Mouse (Mus musculus) heart, postnatal 36 days (tissue): ENCODE measurements around the gene Sh3bp5l. TPM values are rescaled to one million over a fixed set of nuclear protein-coding genes. Genes with fewer than 3 reads are reported as not detected.
A peak's percentile ranks its signal among the peaks of the same experiment; 100 is the strongest.
"Not testable (repeated sequence)": the region's sequence is repeated elsewhere in the genome, so short reads cannot be mapped to it uniquely, and the experiment has no call there.

Experiments
- DNase-seq, 2 experiments: peaks; one replicate each; pipeline ENCODE4 v3.0.0; 2021 to 2022
- intact Hi-C: fragments of 180-260 bp; cut with DNase I; formaldehyde crosslinking; loops from one replicate; pipeline ENCODE4 v1.15.1; 2025
- total RNA-seq, 2 experiments: library from RNA; stranded (reverse); gene quantifications; 2 replicates each; pipeline ENCODE4 v1.2.3; 2021

Gene Sh3bp5l
- 10 to 100 TPM; 34.5 to 35.5 TPM for total RNA-seq

DNA sequence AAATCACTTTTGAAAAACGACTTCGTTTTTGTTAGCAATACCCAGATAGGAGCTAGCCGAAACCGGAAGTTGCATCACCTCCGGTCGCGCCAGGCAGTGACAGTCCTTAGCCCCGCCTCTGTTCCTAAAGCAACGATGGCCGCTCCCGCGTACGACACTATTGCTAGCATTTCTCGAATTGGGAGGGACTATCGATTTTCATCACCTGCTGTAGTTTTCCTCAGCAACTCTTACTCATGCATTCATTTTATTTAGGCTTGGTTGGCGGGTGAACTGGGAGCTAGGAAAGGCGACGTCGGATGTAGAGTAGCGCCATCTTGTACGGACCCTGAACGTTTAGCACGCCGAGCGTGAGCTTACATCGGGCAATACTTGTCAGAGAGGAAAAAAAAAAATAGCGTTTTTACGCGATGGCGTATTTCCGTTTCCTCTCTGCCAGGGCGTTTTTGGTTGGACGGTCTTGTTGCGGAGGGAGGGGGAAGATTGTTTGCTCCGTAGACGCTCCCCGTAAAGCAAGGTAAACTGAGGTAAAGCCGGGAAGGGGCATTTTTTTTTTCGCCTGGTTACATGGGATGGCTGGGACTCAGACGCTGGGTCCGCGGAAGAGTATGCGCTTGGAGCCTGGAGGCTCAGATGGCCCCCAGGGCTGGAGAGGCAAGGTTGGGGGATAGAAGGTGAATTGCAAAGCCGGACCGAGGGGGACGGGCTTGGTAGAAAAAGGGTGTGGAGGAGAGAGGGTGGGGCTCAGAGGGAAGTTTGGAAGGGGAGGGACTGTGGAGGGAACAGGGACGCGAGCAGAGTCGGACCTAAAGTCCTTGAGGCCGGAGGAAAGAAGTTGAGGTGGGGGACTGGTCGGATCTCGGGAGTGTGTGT lies at the start of gene Sh3bp5l, which contains the start of gene Zfp672:
Gene Sh3bp5l, plus strand, starts transcription at position 449 of the 873 bp plus-strand sequence.
Gene Zfp672, minus strand, starts transcription at position 64 of the 873 bp plus-strand sequence.
- intact Hi-C loops: no loop called here
- peak; percentile 89 to 93 for DNase-seq

DNA sequence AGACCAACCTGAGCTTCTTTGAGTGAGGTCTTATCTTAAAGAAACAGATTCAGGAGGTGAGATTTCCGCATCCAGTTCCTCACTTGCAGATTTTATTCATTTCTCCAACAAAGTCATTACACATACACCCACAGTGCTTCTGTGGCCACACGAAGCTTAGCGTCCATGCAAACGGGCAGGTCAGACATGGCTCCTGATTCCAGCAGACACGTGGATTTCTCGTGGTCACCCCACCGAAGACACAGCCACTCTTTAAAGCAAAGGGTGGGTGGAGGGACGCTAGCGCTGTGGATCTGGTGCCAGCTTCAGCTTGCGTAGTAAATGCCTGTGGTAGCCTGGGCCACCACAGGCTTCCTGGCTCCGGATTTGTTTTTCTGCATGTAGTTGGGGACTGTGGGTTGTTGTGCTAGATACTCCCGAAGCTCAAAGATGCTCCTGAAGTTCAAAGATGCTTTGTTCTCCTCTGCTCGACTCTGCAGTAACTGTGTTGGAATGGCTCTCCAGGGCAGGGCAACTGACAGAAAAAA lies 48.5 kb upstream of the Sh3bp5l start:
- intact Hi-C loops: no loop called here
- no peak for DNase-seq

DNA sequence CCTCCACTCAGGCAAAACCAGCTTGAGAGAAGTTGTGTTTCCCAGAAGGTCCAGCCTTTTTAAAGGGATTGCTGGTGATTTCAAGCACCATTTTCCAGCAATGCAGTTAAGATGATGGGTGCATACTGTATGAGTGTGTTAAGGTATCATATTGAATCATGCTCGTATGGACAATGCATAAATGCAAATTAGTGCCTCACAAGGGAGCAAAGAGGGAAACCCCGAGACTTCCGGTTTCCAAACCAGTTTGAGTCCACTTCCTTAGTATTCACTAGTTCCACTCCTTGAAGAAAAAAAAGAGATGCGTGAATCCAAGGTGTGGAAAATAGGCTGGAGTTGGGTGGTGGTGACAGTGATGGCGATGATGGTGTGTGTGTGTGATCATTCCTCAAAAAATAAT lies 48.0 kb upstream of the Sh3bp5l start:
- intact Hi-C loops: no loop called here
- DNase-seq: no peak

DNA sequence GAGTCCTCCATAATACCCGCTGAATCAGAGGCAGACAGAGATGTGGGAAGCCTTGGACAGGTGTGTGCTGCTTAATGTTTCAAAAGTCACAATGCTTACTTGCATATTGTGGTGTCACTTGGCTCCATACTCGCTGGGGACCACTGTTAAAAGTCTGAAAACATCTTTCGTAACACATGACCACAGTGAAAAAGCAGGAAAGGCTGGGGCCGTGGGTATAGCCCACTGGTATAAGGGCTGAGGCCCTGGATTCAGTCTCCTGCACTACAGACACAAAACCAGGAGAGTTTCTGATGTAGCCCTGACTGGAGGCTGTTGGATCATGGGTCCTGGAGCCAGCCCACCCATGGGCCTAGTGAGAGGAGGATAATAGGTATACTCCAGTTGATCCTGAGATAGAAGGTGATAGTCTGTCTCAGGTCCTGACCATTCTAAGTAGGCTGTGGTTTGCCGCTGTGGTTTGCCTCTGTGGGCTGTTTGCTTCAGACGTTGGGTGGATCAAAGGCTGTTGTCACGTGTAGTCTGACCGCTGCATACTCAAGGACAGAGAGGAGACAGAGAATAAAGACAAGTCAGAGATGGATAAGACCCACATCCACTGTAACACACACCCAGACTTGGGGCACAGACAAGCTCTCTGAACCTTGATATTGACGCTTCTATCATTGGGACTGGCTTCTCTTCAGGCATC lies 40.4 kb upstream of the Sh3bp5l start:
- no peak for DNase-seq
- intact Hi-C loops: no loop called here

DNA sequence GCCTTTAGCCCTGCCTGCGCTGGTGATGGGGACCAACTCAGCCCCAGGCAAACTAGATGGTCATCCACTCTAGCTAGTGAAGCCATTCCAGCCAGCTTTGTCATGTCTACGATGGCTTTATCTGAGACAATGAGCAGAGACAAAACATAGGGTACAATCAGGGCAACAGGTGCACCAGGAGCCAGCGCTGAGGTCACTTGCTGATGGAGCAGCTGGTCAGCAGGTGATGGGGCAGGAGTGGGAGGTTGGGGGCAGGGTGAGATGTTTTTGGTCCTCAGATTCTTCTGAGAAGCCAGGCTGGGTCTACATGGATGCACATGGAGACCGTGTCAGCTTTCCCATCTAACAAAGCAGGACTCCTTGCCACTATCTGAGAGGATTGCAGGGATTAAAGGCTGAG lies 39.7 kb upstream of the Sh3bp5l start:
- intact Hi-C loops: no loop called here
- DNase-seq: no peak

DNA sequence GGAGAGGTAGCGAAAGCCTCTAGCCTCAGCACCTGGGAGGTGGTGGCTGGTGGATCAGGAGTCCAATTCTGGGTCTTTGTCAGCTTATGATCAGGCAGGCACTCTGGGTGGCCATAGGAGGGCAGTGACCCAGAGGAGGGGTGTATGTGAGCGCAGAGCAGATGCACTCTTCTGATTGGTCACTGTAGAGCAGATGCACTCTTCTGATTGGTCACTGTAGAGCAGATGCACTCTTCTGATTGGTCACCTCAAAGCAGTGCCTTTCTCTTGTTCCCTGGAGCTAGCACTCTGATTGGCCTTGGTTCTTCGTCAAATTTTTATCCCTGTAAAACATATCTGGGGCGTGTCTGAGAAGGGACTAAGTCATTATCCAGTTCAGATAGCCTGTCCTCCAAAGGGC lies 37.7 kb upstream of the Sh3bp5l start:
- intact Hi-C loops: no loop called here
- no peak for DNase-seq

DNA sequence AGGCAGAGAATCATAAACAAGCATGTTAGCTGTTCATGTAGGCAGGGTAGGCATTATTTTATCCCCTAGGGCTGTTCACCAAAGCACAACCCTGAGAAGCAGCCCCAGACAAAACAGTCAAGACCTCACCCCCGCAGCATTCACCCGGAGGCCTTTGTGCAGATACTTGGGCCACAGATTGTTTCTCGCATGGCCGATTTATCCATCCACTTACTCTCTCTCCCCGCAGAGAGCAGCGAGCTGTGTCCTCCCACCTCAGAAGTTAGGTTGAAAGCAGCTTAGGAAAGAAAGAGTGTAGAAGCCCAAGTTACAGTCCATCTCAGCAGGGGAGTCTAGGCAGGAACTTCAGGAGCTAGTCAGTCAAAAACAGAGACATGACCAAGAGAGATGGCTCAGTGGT lies 33.1 kb upstream of the Sh3bp5l start:
- intact Hi-C loops: no loop called here
- DNase-seq: no peak

DNA sequence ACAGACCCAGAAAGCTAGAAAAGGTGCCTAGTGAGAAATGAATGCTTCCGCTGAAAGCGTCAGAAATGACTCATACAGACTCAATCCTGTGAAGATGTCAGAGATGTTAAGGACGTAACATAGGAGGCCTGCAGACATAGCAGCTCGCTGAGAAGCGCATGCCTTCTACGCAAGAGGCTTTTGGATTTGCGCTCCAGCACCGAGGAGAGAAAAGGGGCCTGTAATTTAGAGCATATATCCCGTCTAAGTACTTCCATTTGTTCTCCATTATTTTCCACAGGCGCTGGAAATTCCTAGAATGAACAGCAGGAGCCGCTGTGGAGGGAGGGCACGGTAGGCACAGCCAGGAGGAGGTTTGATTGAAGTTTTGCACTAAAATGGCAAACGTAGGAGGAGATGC lies 29.5 kb upstream of the Sh3bp5l start:
- peak; percentile 75 to 78 for DNase-seq
- intact Hi-C loops: loop anchor here (2.0 to 5.0 kb wide), 4 partner anchors 64 to 336 kb away; partner anchors contain the start of gene Mrpl22

DNA sequence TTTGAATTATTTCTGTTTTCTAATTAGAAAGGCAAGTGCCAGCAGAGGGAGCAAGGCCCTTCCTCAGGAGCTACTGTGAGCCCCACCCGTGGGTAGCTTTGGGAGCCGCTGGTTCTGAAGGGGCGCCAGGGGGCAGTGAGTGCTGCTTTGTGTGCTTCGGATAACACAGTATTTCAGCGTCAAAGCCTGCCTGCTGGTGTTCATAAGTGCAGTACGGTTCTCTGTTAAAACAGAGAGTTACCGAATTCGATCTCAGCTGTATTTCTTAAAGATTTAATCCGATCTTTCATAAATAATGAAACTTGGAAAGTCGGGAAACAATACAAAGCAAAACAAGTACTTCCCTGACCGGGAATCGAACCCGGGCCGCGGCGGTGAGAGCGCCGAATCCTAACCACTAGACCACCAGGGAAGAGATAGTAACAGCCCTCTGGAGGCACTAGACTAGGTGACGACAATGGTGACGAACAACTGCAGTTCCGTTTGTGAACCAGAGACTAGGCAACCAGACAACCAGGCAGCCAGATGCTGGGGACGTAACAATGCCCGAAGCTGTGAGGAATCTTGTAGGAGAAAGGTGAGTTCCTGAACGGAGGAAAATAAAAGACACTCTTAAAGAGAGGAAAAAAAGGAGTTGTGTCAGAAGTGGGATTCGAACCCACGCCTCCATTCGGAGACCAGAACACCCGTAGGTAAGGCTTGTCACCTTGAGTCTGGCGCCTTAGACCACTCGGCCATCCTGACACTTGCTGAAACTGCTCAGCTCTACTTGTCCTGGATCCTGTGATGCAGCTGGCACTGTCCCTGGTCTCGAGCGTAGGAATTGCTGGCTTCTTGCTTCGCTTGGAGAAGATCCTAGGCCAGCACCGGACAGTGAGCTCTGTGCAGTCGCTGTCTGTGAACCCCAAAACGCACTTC lies 28.4 kb upstream of the Sh3bp5l start:
- intact Hi-C loops: loop anchor here (1.0 to 5.0 kb wide), 5 partner anchors 20 to 335 kb away; partner anchors contain the start of gene Mrpl22
- peak; percentile 99 for DNase-seq

DNA sequence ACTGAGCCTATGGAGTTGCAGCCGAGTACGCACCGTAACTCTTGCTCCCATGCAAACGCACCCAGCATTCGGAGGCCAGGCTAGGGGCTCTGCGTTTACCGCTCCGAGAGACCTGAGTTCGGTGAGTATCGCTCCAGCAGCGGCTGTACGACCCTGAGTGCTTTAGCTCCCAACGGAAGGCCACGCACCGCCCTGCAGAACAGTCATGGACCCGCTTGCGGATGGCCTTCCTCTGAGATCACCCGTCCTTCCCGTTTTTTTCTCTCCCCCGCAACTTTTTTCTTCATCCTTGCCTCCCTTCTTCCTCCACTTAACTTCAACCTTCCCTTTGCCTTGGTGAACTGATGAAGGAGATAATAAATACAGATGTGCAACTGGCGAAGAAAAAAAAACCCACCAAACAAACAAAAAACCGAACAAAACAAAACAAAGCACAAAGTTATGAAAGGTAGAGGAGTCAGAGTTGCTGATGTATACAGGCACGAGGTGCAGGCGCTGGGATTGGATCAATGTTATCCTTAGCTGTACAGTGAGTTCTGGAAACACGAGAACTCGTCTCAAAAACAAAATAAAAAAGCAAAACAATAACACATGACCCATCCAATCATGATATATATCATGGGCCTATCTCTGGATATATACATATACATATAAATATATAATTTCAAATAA lies 27.6 kb upstream of the Sh3bp5l start:
- intact Hi-C loops: loop anchor here (1.0 to 5.0 kb wide), 4 partner anchors 19 to 334 kb away; partner anchors contain the start of gene Mrpl22
- no peak for DNase-seq

DNA sequence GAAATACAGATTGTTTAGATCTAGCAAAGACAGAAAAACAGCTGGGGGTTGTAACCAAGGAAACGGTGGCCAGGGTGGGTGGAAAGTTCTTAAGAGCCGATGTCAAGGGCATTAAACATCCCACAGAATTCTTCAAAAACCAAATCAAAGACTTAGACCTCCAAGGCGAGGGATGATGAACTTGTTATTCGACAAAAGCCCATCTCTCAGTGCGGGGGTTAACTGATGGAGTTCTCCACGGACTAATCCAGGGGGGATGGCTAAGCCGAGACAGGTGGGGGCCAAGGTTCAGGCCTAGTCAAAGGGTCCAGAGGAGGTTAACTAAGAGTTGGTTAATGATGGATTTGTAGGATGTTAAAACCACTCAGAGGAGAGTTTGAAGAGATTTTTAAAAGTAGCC lies 26.9 kb upstream of the Sh3bp5l start:
- intact Hi-C loops: loop anchor here (5.0 kb wide), 3 partner anchors 66 to 334 kb away; partner anchors contain the start of gene Mrpl22
- no peak for DNase-seq

DNA sequence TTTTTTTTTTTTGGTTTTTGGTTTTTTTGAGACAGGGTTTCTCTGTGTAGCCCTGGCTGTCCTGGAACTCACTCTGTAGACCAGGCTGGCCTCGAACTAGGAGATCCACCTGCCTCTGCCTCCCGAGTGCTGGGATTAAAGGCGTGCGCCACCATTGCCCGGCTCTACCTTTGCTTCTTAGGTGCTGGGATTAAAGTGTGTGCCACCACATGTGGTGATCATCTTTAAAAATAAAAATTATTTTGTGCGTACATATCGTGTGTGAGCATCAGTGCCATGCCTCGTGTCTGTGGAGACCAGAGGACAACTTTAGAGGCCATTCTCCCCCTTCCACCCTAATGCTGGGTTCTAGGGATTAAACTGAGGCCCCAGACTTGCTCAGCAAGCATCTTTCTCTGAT lies 25.2 kb upstream of the Sh3bp5l start:
- intact Hi-C loops, DNase-seq: not testable (repeated sequence)

DNA sequence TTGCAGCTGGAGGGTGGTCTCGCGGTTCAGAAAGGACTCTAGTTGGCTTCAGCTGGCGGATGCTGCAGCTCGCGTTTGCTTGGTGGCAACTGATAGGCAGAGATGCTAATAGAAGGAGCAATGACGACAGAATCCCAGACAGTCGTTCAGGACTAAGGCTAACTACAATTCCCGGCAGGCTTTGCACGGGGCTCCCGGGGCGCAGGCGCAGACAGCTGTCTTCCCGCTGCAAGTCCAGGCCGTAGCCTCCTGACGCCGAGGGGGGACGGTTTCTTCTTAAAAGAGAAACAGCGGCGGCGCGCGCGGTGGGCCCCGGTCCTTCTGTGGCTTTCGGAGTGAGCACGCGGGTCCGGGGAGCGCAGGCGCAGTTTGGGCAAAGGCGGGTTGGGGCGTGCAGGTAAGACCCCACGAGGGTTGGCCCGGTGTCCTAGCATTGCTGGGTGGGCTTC lies 23.6 kb upstream of the Sh3bp5l start, which contains the start of gene Zfp692:
Gene Zfp692, plus strand, starts transcription at position 210 of the 449 bp plus-strand sequence.
- intact Hi-C loops: no loop called here
- DNase-seq: peak; percentile 88 to 92

DNA sequence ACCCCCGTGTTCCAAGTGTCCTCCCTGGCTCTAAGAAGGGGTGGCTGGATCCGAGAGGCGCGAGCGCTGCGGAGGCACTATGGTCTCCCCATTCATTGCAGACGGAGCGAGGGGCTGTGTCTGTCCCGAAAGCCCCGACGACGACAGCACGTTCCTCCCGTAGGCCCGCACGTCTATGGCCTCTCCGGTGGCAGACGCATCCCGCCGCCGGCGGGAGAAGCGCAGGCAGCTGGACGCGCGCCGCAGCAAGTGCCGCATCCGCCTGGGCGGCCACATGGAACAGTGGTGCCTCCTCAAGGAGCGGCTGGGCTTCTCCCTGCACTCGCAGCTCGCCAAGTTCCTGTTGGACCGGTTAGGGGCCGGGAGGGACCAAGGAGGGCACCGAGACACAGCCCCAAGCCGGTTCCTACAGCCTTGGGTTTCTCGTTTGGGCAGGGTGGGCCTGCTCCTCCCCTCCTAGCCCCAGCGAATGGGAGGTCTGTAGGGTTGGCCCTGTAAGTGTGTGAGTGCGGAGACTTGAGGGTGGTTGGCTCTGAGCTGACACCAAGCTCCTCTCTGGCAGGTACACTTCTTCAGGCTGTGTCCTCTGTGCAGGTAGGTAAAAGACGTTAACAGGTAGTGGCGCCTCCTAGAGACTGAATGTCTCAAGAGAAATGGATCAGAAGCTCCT lies 23.0 kb upstream of the Sh3bp5l start:
- intact Hi-C loops: no loop called here
- peak; percentile 57 to 61 for DNase-seq

DNA sequence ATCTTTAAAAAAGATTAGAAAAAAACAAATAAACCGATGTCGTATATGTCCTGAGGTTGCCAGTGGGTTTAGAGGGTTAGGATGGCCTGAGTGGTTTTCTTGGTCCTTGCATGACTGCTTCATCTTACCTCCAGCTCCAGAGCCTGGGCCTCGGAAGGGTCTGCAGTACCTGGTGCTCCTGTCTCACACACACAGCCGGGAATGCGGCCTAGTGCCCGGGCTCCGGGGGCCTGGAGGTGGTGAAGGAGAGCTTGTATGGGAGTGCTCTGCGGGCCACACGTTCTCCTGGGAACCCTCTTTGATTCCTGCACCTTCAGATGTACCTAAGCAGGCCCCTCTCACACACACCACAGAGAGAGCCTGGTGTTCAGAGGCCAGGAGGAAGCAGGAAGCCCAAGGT lies 21.9 kb upstream of the Sh3bp5l start:
- intact Hi-C loops: no loop called here
- DNase-seq: no peak

DNA sequence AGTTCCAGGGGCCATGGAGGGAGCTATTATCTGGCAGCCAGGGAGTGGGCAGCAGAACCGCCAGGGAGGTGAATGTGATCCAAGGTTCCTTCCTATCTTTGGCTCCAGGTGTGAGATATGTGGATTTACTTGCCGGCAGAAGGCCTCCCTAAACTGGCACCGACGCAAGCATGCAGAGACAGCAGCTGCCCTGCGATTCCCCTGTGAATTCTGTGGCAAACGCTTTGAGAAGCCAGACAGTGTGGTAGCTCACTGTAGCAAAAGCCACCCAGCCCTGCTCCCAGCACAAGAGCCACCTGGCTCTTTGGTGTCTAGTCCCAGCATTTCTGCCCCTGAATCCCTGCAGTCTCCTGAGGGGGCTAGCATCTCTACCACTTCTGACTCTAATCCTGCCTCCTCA lies 16.5 kb upstream of the Sh3bp5l start:
- no peak for DNase-seq
- intact Hi-C loops: no loop called here

DNA sequence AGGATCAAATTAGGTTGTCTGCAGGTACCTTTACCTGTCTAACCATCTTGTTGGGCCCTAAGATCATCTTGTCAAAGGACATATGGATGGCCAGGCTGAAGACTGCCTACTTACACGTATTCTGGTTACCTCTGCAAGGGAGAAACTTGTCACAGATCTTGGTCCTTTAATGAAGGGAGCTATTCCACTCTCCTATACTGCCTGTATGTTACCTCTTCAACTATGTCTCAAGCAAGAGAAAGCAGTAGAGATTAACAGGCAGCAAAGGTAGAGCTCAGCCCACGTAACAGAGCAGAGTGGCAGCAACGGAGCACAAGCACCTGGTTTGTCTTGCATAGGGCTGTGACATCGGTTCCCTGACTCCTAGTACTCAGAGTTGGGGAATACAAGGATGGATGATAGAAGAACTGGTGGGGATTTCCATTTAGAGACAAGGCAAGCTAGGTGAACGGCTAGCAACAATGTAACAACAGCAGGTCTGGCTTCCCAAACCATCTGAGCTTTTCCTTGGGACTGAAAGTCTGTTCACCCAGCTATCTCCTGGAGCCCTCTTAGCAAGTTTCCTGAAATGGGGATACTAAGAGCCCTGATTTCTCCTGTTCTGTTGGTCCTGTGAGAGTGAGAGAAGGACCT lies 14.9 kb upstream of the Sh3bp5l start:
- no peak for DNase-seq
- intact Hi-C loops: no loop called here

DNA sequence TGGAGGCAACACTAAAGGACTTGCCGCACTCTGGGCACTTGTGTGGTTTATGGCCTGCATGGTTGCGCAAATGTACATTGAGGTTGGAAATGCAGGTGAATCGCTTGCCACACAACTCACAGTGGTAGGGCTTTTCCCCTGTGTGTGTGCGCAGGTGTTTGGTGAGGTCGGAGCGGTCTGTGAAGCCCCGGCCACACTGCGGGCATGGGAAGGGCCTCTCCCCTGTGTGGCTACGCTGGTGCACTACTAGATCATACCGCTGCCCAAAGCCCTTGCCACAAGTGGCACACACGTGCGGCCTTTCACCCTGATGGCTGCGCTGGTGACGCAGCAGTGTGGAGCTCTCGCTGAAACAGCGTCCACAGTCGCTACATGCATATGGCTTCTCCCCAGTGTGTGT lies 14.2 kb upstream of the Sh3bp5l start:
- intact Hi-C loops: no loop called here
- no peak for DNase-seq
